Mouse (Mus musculus) bone marrow macrophage, adult 2 months (primary cell): Measurements from ENCODE around the gene Dnajc2. TPM values are rescaled to one million over a fixed set of nuclear protein-coding genes. Genes with fewer than 3 reads are reported as not detected.
A peak's percentile ranks its signal among the peaks of the same experiment; 100 is the strongest.

ENCODE experiments used
- H3K27ac ChIP-seq: 2 replicates; pipeline ENCODE4 v1.5.1; 2012; ENCODE audit warnings: low read depth, low read length; ENCODE audit not compliant: insufficient read depth
- H3K4me1 ChIP-seq: 2 replicates; pipeline ENCODE4 v1.6.1; 2012; ENCODE audit warnings: low read length; ENCODE audit not compliant: control insufficient read depth, insufficient read depth
- H3K4me3 ChIP-seq: 2 replicates; pipeline ENCODE4 v1.5.1; 2012; ENCODE audit warnings: mild to moderate bottlenecking, low read length, moderate library complexity; ENCODE audit not compliant: insufficient read depth
- CTCF ChIP-seq: IDR thresholded peaks from 2 replicates; pipeline ENCODE4 v1.5.1; 2012; ENCODE audit warnings: low read depth, mild to moderate bottlenecking, low read length, moderate library complexity
- POLR2A ChIP-seq: IDR thresholded peaks from 2 replicates; pipeline ENCODE4 v1.6.1; 2012; ENCODE audit warnings: mild to moderate bottlenecking, low read depth, low read length, borderline replicate concordance
- polyA plus RNA-seq: library from polyadenylated mRNA; stranded (reverse); fragments of >200 nt; gene quantifications from 2 replicates; pipeline ENCODE4 v1.2.4, GENCODE M21; 2012; ENCODE audit not compliant: missing spikeins, insufficient read depth, insufficient read length

Gene Dnajc2
- polyA plus RNA-seq, 1 experiment: 34.2 TPM

DNA sequence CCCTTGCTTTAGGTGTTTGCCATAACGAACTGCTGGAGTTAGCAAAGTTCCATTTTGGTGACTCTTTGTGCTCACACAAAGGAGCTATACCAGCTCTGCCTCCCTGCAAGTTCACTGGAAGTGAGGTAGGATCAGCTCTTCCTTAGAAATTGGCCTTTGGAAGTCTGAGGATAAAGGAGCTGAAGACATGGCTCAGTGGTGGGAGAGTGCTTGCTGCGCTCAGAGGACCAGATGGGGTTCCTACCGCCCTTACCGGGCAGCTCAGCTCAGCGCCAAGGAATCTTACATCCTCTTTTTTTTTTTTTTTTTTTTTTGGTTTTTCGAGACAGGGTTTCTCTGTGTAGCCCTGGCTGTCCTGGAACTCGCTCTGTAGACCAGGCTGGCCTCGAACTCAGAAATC is 39.1 kb downstream of the Dnajc2 start:
- Histone ChIP-seq H3K4me3 (no peak overlapping the region), H3K4me1 (no peaks in the 10 kb centered on the region), H3K27ac (no peak overlapping the region)
- TF ChIP-seq POLR2A (no peak), CTCF (no peak)

DNA sequence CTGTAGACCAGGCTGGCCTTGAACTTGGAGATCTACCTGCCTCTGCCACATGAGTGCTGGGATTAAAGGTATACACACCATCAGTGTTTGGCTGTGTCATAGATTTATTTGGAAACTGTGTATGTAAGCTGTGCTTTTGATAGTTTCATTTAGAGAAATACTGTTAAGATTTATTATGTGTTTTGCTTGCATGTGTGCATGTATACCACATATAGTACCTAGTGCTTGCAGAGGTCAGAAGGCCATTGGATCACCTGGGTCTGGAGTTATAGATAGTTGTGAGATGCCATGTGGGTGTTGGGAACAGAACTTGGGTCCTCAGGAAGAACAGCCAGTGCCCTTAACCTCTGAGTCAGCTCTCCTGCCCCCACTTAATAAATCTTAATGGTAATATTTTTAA is 40.4 kb downstream of the Dnajc2 start:
- no peak for TF ChIP-seq POLR2A
- no peak for TF ChIP-seq CTCF
- Histone ChIP-seq H3K4me1 (no peaks in the 10 kb centered on the region), H3K27ac (no peak overlapping the region), H3K4me3 (no peak overlapping the region)

DNA sequence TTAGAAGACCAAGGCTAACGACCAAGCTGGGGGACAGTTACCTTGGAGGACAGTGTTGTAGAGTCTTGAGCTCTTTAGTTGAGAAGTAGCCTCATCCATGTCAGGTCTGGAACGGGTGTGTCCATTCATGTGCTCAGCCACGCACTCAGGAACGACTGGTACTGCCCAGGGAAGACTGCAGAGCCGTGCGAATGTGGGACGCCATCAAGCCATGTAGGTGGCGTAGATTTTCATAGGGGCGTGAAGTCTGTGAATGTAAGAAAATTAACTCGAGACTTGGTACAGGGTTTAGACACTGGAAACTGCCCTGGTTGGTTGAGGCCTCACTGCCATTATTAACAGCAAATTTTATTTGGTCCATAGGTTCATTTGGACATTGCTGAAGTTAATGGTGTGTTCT is 41.4 kb downstream of the Dnajc2 start:
- no peak overlapping the region for H3K4me3 ChIP-seq
- H3K27ac ChIP-seq: no peak overlapping the region
- H3K4me1 ChIP-seq: 0 out of 2 replicates have a peak, but pooled peaks cover under 1% of the 10 kb centered on the region
- no peak for TF ChIP-seq CTCF
- TF ChIP-seq POLR2A: no peak

DNA sequence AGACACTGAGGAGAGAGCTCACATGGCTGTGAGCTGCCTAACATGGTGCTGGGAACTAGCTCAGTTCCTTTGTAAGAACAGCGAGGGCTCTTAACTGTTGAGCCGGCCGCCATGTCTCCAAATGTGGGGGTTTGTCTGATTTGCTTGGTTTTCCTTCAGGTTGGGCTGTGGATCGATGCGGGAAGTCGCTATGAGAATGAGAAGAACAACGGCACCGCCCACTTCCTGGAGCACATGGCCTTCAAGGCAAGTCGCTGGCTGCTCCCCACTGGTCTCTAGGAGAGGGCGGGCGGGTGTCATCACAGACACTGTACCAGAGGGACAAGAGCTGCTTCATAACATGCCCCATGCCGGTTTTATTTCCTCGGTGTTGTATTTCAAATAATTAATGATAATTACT is 45.2 kb downstream of the Dnajc2 start:
- Histone ChIP-seq H3K4me1 (peaks cover 8% of the 10 kb centered on the region; the same call in 1 of the 2 replicates), H3K4me3 (no peak overlapping the region), H3K27ac (no peak overlapping the region)
- TF ChIP-seq POLR2A (no peak), CTCF (no peak)

DNA sequence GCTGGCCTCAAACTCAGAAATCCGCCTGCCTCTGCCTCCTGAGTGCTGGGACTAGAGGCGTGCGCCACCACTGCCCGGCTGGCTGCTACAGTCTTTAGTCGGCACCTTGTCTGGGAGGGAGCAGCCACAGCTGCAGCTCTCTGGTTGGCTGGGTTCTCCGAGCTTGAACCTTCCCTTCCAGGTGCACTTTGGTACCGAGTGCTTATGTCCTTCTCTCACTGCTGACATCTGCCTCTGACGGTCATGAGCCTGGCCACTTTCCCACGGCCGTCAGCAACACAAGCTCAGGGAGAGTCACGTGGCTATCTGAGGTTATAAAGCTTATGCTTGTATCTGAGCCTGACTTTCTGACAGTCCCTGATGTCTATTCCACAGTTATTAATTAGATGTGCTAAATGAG is 45.9 kb downstream of the Dnajc2 start:
- H3K4me1 ChIP-seq: peaks cover 8% of the 10 kb centered on the region; the same call in 1 of the 2 replicates
- H3K27ac ChIP-seq: no peak overlapping the region
- no peak overlapping the region for H3K4me3 ChIP-seq
- TF ChIP-seq CTCF: no peak
- no peak for TF ChIP-seq POLR2A

DNA sequence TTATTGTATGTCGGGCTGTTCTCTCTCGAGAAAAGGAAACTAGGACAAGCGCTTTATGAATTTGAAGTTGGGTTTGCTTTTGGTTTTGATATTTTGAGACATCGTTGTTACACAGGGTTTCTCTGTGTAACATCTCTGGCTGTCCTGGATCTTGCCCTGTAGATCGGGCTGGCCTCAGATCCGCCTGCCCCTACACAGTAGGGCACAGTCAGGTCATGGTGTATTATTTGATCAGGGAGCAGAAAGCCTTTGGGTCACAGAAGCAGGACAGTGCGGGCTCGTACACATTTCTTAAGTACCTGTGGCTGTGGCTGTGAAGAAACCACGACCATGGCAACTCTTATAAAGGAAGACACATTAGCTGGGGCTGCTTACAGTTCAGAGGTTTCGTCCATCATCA is 47.4 kb downstream of the Dnajc2 start:
- no peak for TF ChIP-seq POLR2A
- no peak for TF ChIP-seq CTCF
- Histone ChIP-seq H3K4me3 (peak overlapping the region; percentile 84), H3K27ac (no peak overlapping the region), H3K4me1 (peaks cover 8% of the 10 kb centered on the region; the same call in 1 of the 2 replicates)

DNA sequence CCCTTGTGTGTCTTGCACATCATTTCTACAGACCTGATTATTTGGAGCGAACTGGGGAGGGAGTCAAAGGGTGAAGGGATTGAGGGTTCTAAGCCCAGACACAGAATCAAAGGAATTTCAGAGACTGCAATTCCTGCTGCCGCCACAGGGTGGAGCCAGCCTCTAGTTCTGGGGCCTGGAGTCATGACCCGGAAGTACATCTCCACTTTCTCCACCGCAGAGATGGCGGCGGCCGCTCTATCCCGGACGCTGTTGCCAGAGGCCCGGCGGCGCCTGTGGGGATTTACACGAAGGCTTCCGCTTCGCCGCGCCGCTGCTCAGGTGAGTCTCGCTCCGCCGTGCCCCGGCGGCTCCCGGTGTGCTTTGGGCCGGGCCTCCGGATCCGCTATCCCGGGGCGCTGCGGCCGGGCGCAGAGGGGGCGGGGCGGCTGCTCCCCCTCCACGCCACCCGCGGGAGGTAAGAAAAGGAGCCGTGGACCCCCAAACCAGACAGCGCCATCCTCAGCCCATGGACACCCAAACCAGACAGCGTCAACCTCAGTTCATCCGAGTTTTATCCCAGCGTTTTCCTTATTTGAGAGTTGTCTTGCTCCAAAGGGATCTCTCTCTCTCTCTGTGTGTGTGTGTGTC is 48.0 kb downstream of the Dnajc2 start, which contains the start of gene Pmpcb:
Gene Pmpcb (plus strand): TSS at position 186 of the 630 bp plus-strand sequence.
- peak within 1 kb of the TSS; percentile 84 for H3K4me3 ChIP-seq
- H3K4me1 ChIP-seq: peaks cover 11% of the 10 kb centered on the region
- peak within 1 kb of the TSS; percentile 35; the same call in 1 of the 2 replicates for H3K27ac ChIP-seq
- TF ChIP-seq POLR2A: no peak
- TF ChIP-seq CTCF: peak; percentile 80

DNA sequence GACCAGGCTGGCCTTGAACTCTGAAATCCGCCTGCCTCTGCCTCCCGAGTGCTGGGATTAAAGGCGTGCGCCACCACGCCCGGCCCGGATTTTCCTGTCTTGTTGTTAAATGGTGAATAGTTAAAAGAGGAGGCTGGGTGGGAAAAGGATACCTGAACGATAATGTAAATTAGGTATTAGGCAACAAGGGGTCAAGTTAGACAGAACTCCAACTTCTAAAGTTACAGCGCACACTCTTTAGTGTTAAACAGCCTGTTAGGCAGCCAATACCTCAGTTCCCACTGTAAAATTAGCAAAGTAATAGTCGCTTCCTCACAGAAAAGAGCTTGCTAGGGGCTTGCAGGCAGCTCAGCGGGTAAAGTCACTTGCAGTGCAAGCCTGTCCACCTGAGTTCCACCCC is 49.0 kb downstream of the Dnajc2 start:
- H3K4me3 ChIP-seq: no peak overlapping the region
- H3K27ac ChIP-seq: no peak overlapping the region
- TF ChIP-seq POLR2A (no peak), CTCF (no peak)
- H3K4me1 ChIP-seq: peaks cover 11% of the 10 kb centered on the region

DNA sequence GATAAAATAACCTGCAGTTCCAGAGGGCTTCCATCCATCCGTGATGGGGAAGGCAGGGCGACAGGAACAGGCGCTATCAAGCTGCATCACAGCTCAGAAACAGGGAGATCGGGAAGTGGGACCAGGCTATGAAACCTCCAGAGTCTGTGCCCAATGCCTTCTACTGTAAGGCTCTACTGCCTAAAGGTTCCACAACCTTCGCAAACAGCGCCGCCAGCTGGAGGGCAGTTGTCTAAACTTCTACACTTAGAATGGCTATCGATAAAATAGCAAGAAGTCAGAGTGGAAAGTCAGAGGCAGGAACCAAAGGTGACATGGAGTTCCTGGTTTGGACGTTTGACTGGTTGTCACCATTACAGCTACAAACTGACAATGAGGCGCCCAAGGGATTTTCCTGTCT is 49.5 kb downstream of the Dnajc2 start:
- TF ChIP-seq CTCF (peak; percentile 70), POLR2A (no peak)

DNA sequence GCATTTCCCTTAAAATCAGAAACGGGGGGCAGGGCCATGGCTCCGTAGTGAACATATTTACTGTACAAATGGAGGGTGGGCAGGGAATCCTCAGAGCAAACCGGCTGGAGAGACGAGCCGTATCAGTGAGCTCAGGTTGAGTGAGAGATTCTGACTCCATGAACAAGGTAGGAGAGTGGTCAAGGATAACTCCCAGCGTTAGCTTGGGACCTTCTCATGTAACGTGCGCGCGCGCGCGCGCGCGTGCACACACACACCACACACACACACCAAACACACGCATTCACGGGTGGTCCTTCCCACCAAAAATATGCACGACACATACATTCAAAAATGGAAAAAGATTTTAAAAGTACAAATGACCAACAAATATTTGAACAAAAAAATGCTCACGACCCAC is 50.0 kb downstream of the Dnajc2 start:
- Histone ChIP-seq H3K27ac (no peak overlapping the region), H3K4me3 (no peak overlapping the region), H3K4me1 (peaks cover 11% of the 10 kb centered on the region)
- TF ChIP-seq CTCF: no peak
- no peak for TF ChIP-seq POLR2A

More for the DNA sequence above, 49.5 kb downstream of the Dnajc2 start:
- Histone ChIP-seq H3K27ac (no peak overlapping the region), H3K4me3 (no peak overlapping the region), H3K4me1 (peaks cover 11% of the 10 kb centered on the region)
